Comparison of ENCODE assay signal across 16 mouse cellular contexts in genomic region chr9:51906938-51907337, GRCm38 (mm10).
"Had no signal": no experiment of that assay in that cellular context is flagged by ENCODE, and none has a peak within 500 bp of the region (broad histone marks: within the 10 kb centered on the region; RNA-seq: fewer than 3 reads in every experiment).

No protein-coding gene starts in this region.

- H3K9me3 ChIP-seq: neural tube, embryonic 13.5 days; neural tube, embryonic 15.5 days; stomach, embryonic 15.5 days had no signal

- H3K9ac ChIP-seq: neural tube, embryonic 13.5 days; neural tube, embryonic 15.5 days; stomach, embryonic 15.5 days had no signal

- H3K4me3 ChIP-seq: neural tube, embryonic 13.5 days; neural tube, embryonic 15.5 days; stomach, embryonic 15.5 days had no signal

- H3K4me1 ChIP-seq: neural tube, embryonic 13.5 days; neural tube, embryonic 15.5 days; stomach, embryonic 15.5 days had no signal

- H3K36me3 ChIP-seq: neural tube, embryonic 13.5 days; neural tube, embryonic 15.5 days; stomach, embryonic 15.5 days had no signal

- H3K4me2 ChIP-seq: neural tube, embryonic 13.5 days; neural tube, embryonic 15.5 days; stomach, embryonic 15.5 days had no signal

- H3K27ac ChIP-seq: neural tube, embryonic 13.5 days; neural tube, embryonic 15.5 days; stomach, embryonic 15.5 days; stomach, postnatal 0 days had no signal

- H3K27me3 ChIP-seq: neural tube, embryonic 13.5 days; neural tube, embryonic 15.5 days; stomach, embryonic 15.5 days had no signal

- DNase-seq: retina, postnatal 1 day; right cerebral cortex, adult 18-20 months; right cerebral cortex, postnatal 14 days; right cerebral cortex, postnatal 25 days; right cerebral cortex, postnatal 4 days; spleen, adult 18-20 months; thymus, adult 18-20 months; thymus, adult 2 months; thymus, postnatal 14 days; thymus, postnatal 25 days; thymus, postnatal 36 days; thymus, postnatal 4 days had no signal
